Mouse (Mus musculus): ENCODE measurements at regions not wholly inside any gene's neighbourhood (a gene's known extent, or its start where the extent isn't known, plus 50 kb on each side); places are given as distances from the start of the nearest gene placed in this dataset.

DNA sequence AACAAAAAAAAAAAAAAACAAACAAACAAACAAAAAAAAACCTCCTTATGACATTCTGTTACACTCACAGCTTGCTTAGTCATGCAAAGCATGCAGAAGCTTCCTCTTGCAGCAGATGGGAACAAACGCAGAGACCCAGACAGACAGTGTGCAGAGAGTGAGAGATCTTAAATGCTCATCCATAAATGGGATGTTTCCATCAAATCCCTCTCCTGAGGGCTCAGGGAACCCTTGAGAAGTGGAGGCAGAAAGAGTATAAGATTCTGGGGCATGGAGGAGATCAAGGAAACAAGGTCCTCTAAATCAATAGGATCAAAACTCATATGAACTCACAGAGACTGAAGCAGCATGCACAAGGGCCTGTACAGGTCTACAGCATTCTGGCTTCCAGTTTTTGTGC is 52.5 kb downstream of the Adm start:
- H3K4me1 ChIP-seq (ENCODE audit: control insufficient read depth, insufficient read depth, low read length), result no peaks in the 10 kb centered on the region
- H3K4me2 ChIP-seq (ENCODE audit: low read depth, low read length), result no peak overlapping the region
- no peaks in the 10 kb centered on the region for H3K27me3 ChIP-seq (ENCODE audit: control insufficient read depth, insufficient read depth, low read length)
- WGBS, result 73% methylated on average over 1 of the region's 1 CpGs
- no peaks in the 10 kb centered on the region for H3K9me3 ChIP-seq (replicated peaks; ENCODE audit: control insufficient read depth, low read length)
- no peak for ATAC-seq (ENCODE audit: insufficient read depth, low FRiP score)
- H3K9ac ChIP-seq (ENCODE audit: low read length), result no peak overlapping the region
- H3K27ac ChIP-seq (ENCODE audit: low read length), result no peak overlapping the region
- no peak overlapping the region for H3K4me3 ChIP-seq (replicated peaks; ENCODE audit: low read length)
- H3K36me3 ChIP-seq (ENCODE audit: control insufficient read depth, insufficient read depth, low read length), result no peaks in the 10 kb centered on the region

DNA sequence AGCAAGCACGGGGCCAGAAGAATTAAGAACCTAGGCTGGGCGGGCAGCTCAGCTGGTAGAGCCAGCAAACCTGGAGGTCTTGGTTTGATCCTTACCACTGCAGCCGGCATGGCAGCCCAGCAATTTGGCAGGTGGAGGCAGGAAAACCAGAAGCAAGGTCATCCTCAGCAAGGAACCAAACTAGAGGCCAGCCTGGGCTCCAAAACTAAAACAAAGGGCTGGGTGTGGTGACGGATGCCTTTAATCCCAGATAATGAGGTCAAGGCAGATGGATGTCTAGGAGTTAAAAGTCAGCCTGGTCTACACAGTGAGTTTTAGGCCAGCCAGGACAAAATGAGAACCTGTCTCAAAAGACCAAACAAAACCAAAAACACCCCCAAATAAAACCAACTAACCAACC is 55.5 kb downstream of the Adm start:
- 63% methylated on average over 4 of the region's 4 CpGs for WGBS
- no peaks in the 10 kb centered on the region for H3K4me1 ChIP-seq (ENCODE audit: control insufficient read depth, insufficient read depth, low read length)
- H3K36me3 ChIP-seq (ENCODE audit: control insufficient read depth, insufficient read depth, low read length), result no peaks in the 10 kb centered on the region
- H3K27ac ChIP-seq (ENCODE audit: low read length), result no peak overlapping the region
- no peak for ATAC-seq (ENCODE audit: insufficient read depth, low FRiP score)
- no peak overlapping the region for H3K4me3 ChIP-seq (replicated peaks; ENCODE audit: low read length)
- no peaks in the 10 kb centered on the region for H3K9me3 ChIP-seq (replicated peaks; ENCODE audit: control insufficient read depth, low read length)
- no peaks in the 10 kb centered on the region for H3K27me3 ChIP-seq (ENCODE audit: control insufficient read depth, insufficient read depth, low read length)
- no peak overlapping the region for H3K4me2 ChIP-seq (ENCODE audit: low read depth, low read length)
- H3K9ac ChIP-seq (ENCODE audit: low read length), result no peak overlapping the region

DNA sequence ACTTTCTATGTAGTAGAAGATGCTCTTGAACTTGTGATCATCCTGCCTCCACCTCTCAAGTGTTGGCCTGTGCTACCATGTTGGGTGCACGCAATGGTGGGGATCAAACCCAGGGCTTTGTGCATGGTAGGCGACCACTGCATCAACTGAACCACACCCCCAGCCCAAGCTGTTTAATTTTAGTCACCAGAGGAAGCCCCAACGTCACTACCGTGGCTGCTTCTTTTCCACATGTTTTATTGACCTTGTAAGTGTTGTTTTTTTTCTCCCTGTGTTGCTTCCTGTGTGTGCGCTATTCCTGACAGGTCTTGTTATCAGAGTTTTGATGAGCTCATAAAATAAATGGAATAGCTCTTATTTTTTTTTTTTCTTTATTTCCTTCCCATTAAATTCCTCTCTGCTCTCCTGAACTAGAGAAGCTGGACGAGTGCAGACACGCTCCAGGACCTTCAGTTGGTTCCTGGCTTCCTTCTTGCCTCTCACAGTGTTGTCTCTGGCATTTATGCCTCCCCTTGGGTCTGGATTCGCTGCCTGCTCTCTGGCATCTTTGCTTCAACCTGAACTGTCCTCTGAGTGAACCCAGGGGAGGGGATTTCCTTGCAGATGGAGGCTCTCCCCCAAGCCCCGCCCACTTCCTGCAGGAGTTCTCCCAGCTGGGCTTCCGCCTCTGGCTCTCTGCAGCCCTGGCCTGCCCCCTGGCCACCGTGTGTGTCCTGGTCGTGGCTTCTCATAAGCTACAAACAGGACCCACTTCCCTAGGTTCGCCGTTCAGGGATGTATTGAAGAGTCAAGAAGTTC is 61.6 kb downstream of the Adm start:
- ATAC-seq (ENCODE audit: insufficient read depth, low FRiP score), result peak; percentile 85
- Histone ChIP-seq H3K9ac (ENCODE audit: low read length) (no peak overlapping the region), H3K4me2 (ENCODE audit: low read depth, low read length) (peak overlapping the region; percentile 32; the same call in 1 of the 2 replicates), H3K9me3 (replicated peaks; ENCODE audit: control insufficient read depth, low read length) (no peaks in the 10 kb centered on the region), H3K4me1 (ENCODE audit: control insufficient read depth, insufficient read depth, low read length) (peaks cover 13% of the 10 kb centered on the region; the same call in 1 of the 2 replicates), H3K36me3 (ENCODE audit: control insufficient read depth, insufficient read depth, low read length) (no peaks in the 10 kb centered on the region), H3K27ac (ENCODE audit: low read length) (peak overlapping the region; percentile 60), H3K4me3 (replicated peaks; ENCODE audit: low read length) (no peak overlapping the region), H3K27me3 (ENCODE audit: control insufficient read depth, insufficient read depth, low read length) (no peaks in the 10 kb centered on the region)
- 20% methylated on average over 14 of the region's 14 CpGs for WGBS

DNA sequence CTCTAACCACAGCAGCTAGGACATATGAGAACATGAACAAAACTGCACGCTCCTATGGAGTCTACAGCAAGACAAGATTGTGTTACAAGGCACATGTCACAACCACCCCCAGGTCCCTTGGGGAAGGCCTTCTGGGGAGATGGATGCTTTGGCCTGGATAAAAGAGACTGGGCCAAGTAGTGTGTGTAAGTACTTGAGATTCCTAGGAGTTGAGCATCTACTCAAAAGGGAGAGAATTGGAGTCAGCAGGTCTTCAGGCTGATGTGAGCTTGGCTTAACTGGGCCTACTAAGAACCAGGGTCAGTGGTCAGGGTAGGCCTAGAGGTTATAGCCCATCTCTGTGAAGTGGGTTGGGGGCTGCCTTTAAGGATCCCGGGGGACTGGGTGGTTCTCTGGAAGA is 62.8 kb downstream of the Adm start:
- H3K9me3 ChIP-seq (replicated peaks; ENCODE audit: control insufficient read depth, low read length), result no peaks in the 10 kb centered on the region
- H3K27ac ChIP-seq (ENCODE audit: low read length), result no peak overlapping the region
- H3K4me1 ChIP-seq (ENCODE audit: control insufficient read depth, insufficient read depth, low read length), result peaks cover 13% of the 10 kb centered on the region; the same call in 1 of the 2 replicates
- H3K4me2 ChIP-seq (ENCODE audit: low read depth, low read length), result no peak overlapping the region
- no peaks in the 10 kb centered on the region for H3K36me3 ChIP-seq (ENCODE audit: control insufficient read depth, insufficient read depth, low read length)
- no peak overlapping the region for H3K9ac ChIP-seq (ENCODE audit: low read length)
- no peak for ATAC-seq (ENCODE audit: insufficient read depth, low FRiP score)
- H3K27me3 ChIP-seq (ENCODE audit: control insufficient read depth, insufficient read depth, low read length), result no peaks in the 10 kb centered on the region
- whole genome bisulfite sequencing, result 90% methylated on average over 2 of the region's 2 CpGs
- H3K4me3 ChIP-seq (replicated peaks; ENCODE audit: low read length), result no peak overlapping the region

DNA sequence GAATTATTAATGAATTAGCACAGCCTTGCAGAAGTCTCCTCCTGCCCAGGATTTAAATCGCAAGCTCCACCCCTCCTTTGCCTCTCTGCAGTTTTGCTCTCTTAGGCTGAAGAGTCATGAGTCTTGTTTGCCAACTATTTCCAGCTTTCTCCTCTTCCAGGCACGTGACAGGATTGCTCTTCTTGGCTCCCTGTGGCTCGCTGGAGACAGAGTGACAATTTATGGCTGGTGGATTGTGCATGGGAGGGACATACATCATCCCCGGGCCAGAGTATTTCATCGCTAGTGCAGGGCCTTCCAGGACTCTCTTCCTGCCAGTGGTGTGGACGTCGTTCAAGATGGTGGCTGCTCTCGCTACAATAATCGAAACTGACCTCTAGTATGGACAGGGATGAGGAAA is 63.4 kb downstream of the Adm start:
- H3K4me1 ChIP-seq (ENCODE audit: control insufficient read depth, insufficient read depth, low read length), result peaks cover 13% of the 10 kb centered on the region; the same call in 1 of the 2 replicates
- H3K27ac ChIP-seq (ENCODE audit: low read length), result no peak overlapping the region
- no peak overlapping the region for H3K9ac ChIP-seq (ENCODE audit: low read length)
- no peaks in the 10 kb centered on the region for H3K36me3 ChIP-seq (ENCODE audit: control insufficient read depth, insufficient read depth, low read length)
- no peaks in the 10 kb centered on the region for H3K9me3 ChIP-seq (replicated peaks; ENCODE audit: control insufficient read depth, low read length)
- no peak overlapping the region for H3K4me3 ChIP-seq (replicated peaks; ENCODE audit: low read length)
- WGBS, result 69% methylated on average over 9 of the region's 9 CpGs
- no peak overlapping the region for H3K4me2 ChIP-seq (ENCODE audit: low read depth, low read length)
- H3K27me3 ChIP-seq (ENCODE audit: control insufficient read depth, insufficient read depth, low read length), result no peaks in the 10 kb centered on the region
- ATAC-seq (ENCODE audit: insufficient read depth, low FRiP score), result no peak

DNA sequence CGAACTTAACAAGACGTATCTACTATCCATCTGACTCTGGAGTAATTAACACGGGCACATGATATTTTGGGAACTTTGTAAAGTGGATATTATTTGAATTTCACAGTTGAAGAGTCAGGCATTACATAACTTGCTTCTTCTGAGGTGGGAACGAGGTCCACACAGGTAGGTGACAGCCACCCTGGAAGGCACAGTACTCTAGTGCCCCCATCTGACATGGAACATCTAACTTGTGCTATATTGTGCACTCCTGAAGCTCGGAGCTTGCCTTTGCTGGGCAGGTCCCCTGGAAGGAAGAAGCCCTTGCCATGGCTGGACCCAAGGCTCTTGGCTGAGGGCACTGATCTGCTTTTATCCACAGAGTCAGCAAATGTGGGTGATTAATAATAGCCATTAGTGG is 66.8 kb downstream of the Adm start:
- no peak overlapping the region for H3K4me3 ChIP-seq (replicated peaks; ENCODE audit: low read length)
- no peak for ATAC-seq (ENCODE audit: insufficient read depth, low FRiP score)
- WGBS, result 74% methylated on average over 5 of the region's 5 CpGs
- no peak overlapping the region for H3K27ac ChIP-seq (ENCODE audit: low read length)
- H3K36me3 ChIP-seq (ENCODE audit: control insufficient read depth, insufficient read depth, low read length), result no peaks in the 10 kb centered on the region
- H3K9me3 ChIP-seq (replicated peaks; ENCODE audit: control insufficient read depth, low read length), result no peaks in the 10 kb centered on the region
- H3K27me3 ChIP-seq (ENCODE audit: control insufficient read depth, insufficient read depth, low read length), result no peaks in the 10 kb centered on the region
- no peak overlapping the region for H3K4me2 ChIP-seq (ENCODE audit: low read depth, low read length)
- H3K4me1 ChIP-seq (ENCODE audit: control insufficient read depth, insufficient read depth, low read length), result 0 out of 2 replicates have a peak, but pooled peaks cover 5% of the 10 kb centered on the region
- H3K9ac ChIP-seq (ENCODE audit: low read length), result no peak overlapping the region

DNA sequence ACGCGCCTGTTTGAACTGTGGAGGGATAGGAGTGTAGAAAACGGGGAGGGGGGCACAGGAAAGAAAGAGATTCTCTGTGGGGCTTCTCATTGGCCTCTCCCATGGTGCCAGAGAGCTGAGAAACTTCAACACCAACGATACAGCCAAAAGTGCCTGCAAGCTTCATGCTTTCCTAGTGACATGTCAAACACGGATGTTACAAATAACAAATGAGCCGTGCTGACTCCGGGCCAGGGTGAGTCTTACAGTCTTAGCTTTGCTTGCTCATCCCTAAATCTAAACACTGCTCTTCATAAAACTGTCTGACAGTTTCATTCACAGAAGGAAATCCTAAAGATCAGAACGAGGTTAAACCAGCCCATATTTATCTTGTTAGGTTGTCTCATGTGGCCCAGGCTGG is 68.3 kb downstream of the Adm start:
- no peak for ATAC-seq (ENCODE audit: insufficient read depth, low FRiP score)
- Histone ChIP-seq H3K36me3 (ENCODE audit: control insufficient read depth, insufficient read depth, low read length) (no peaks in the 10 kb centered on the region), H3K9ac (ENCODE audit: low read length) (no peak overlapping the region), H3K4me2 (ENCODE audit: low read depth, low read length) (no peak overlapping the region), H3K9me3 (replicated peaks; ENCODE audit: control insufficient read depth, low read length) (no peaks in the 10 kb centered on the region), H3K27me3 (ENCODE audit: control insufficient read depth, insufficient read depth, low read length) (no peaks in the 10 kb centered on the region), H3K4me1 (ENCODE audit: control insufficient read depth, insufficient read depth, low read length) (no peaks in the 10 kb centered on the region), H3K27ac (ENCODE audit: low read length) (no peak overlapping the region), H3K4me3 (replicated peaks; ENCODE audit: low read length) (no peak overlapping the region)
- 55% methylated on average over 8 of the region's 8 CpGs for WGBS

DNA sequence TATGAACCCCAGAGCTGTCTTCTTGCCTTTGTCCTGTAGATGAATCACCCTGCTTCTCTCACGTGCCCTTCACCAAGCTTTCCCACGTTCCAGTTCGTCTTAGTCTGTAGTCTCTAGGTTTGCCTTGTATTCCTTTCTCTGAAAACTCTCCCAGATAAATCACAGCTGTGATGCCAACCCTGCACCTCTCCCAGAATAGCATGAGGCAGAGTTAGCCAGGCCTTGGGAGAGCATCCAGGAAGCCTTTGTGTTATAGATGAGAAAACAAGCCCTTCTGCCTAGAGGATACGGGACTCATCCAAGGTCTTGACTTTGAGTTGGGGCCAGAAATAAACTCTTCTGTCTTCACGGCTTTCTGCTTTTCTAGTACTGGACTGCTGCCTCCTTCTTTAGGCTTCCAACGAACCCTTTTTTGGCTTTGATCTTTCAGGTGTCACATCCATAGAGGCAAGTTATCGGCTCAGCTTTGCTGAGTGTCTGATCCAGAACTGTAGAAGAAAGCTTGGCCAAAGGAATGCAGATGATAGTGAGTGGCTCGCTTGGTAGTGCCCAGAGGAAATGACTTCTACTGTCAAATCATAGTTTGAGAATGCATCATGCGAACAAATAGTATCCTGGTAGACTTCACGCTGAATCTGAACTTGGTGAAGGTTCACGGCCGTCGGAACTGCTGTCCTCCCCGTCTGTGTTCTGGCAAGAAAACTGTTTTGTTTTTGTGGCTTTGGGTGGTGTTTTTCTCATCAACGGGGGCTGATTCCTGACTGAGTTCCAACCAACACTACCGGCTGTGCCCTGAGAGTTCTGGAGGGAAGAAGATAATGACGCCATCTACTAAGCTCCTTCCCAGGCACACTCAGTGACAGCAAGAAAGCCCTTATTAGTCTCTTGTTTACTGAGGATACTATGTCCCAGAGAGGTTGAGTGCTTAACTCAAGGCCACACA is 69.5 kb upstream of the Ampd3 start:
- H3K9ac ChIP-seq (ENCODE audit: low read length), result no peak overlapping the region
- WGBS, result 78% methylated on average over 17 of the region's 17 CpGs
- ATAC-seq (ENCODE audit: insufficient read depth, low FRiP score), result no peak

DNA sequence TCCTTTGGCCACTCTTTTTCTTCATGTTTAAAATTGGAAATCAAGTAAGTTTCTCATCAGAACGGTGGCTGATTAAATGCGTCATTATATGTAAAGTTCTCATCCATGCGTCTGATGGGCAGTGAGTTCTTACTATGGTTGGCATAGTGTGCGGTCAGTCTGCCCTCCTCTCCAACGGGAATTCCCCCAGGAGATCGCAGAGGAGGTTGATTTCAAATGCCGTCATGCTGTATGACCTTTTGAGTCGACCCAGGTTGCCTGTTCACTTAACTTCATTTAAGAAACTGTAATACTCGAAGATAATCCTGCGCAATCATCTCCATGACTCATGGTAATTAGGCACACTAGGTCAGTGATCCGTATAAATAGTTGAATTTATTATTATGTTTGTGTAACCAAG is 68.4 kb upstream of the Ampd3 start:
- no peak overlapping the region for H3K9ac ChIP-seq (ENCODE audit: low read length)
- H3K27me3 ChIP-seq (ENCODE audit: control insufficient read depth, insufficient read depth, low read length), result no peaks in the 10 kb centered on the region; the same call in 1 of the 2 replicates
- no peak overlapping the region for H3K4me2 ChIP-seq (ENCODE audit: low read depth, low read length)
- H3K9me3 ChIP-seq (replicated peaks; ENCODE audit: control insufficient read depth, low read length), result no peaks in the 10 kb centered on the region
- WGBS, result 82% methylated on average over 11 of the region's 11 CpGs
- H3K36me3 ChIP-seq (ENCODE audit: control insufficient read depth, insufficient read depth, low read length), result no peaks in the 10 kb centered on the region
- no peak overlapping the region for H3K4me3 ChIP-seq (replicated peaks; ENCODE audit: low read length)
- no peaks in the 10 kb centered on the region for H3K4me1 ChIP-seq (ENCODE audit: control insufficient read depth, insufficient read depth, low read length)
- no peak overlapping the region for H3K27ac ChIP-seq (ENCODE audit: low read length)
- no peak for ATAC-seq (ENCODE audit: insufficient read depth, low FRiP score)

More for the DNA sequence above, 69.5 kb upstream of the Ampd3 start:
- H3K9me3 ChIP-seq (replicated peaks; ENCODE audit: control insufficient read depth, low read length), result no peaks in the 10 kb centered on the region
- H3K4me2 ChIP-seq (ENCODE audit: low read depth, low read length), result no peak overlapping the region
- no peaks in the 10 kb centered on the region for H3K36me3 ChIP-seq (ENCODE audit: control insufficient read depth, insufficient read depth, low read length)
- no peaks in the 10 kb centered on the region for H3K4me1 ChIP-seq (ENCODE audit: control insufficient read depth, insufficient read depth, low read length)
- H3K27ac ChIP-seq (ENCODE audit: low read length), result no peak overlapping the region
- no peaks in the 10 kb centered on the region for H3K27me3 ChIP-seq (ENCODE audit: control insufficient read depth, insufficient read depth, low read length)
- no peak overlapping the region for H3K4me3 ChIP-seq (replicated peaks; ENCODE audit: low read length)
